Mouse (Mus musculus): ENCODE data around the gene Rad54l. TPM values are rescaled to one million over a fixed set of nuclear protein-coding genes. Genes with fewer than 3 reads are reported as not detected.

The Rad54l gene
- polyA plus RNA-seq, 1 experiment from 2014 or later: 1.5 TPM

- ATAC-seq (no peak), DNase-seq (ENCODE audit: low spot score) (no peak)
- H3K9me3 ChIP-seq (ENCODE audit: low read length): no peaks in the 10 kb centered on the region
- H3K27me3 ChIP-seq (replicated peaks; ENCODE audit: insufficient read depth, low read length): no peaks in the 10 kb centered on the region
- no peak for TF ChIP-seq EP300 (IDR thresholded peaks at IDR 0.05)
- TF ChIP-seq CTCF (IDR thresholded peaks at IDR 0.05): no peak
- no peak overlapping the region for H3K4me3 ChIP-seq (ENCODE audit: low read depth, low read length)
- H3K4me1 ChIP-seq (ENCODE audit: insufficient read depth, low read depth, low read length): peaks cover 10% of the 10 kb centered on the region; the same call in 1 of the 2 replicates
- whole genome bisulfite sequencing: 89% methylated on average over 15 of the region's 15 CpGs
- H3K36me3 ChIP-seq (ENCODE audit: insufficient read depth, low read length): peaks cover 33% of the 10 kb centered on the region
- H3K9ac ChIP-seq (replicated peaks; ENCODE audit: low read depth): no peak overlapping the region
- H3K4me2 ChIP-seq (replicated peaks; ENCODE audit: low read depth, low read length): no peak overlapping the region
- H3K27ac ChIP-seq (ENCODE audit: low read length): no peak overlapping the region
Observed at GRCm38 (mm10) chr4:116152702-116153101, 29.2 kb upstream of the Rad54l start.

- peak within 1 kb of the TSS; percentile 90 for H3K9ac ChIP-seq (replicated peaks; ENCODE audit: low read depth)
- no peaks in the 10 kb centered on the region for H3K27me3 ChIP-seq (replicated peaks; ENCODE audit: insufficient read depth, low read length)
- H3K4me2 ChIP-seq (replicated peaks; ENCODE audit: low read depth, low read length): peak within 1 kb of the TSS; percentile 71
- no peaks in the 10 kb centered on the region for H3K9me3 ChIP-seq (ENCODE audit: low read length)
- TF ChIP-seq CTCF (IDR thresholded peaks at IDR 0.05): no peak
- no peak for TF ChIP-seq EP300 (IDR thresholded peaks at IDR 0.05)
- H3K36me3 ChIP-seq (ENCODE audit: insufficient read depth, low read length): peaks cover 26% of the 10 kb centered on the region
- DNase-seq (ENCODE audit: low spot score) (no peak), ATAC-seq (no peak)
- H3K4me1 ChIP-seq (ENCODE audit: insufficient read depth, low read depth, low read length): peaks cover 10% of the 10 kb centered on the region; the same call in 1 of the 2 replicates
- peak within 1 kb of the TSS; percentile 74 for H3K4me3 ChIP-seq (ENCODE audit: low read depth, low read length)
- H3K27ac ChIP-seq (ENCODE audit: low read length): peak within 1 kb of the TSS; percentile 90
- WGBS: 67% methylated on average over 6 of the region's 6 CpGs
Observed at GRCm38 (mm10) chr4:116151238-116151637, 27.7 kb upstream of the Rad54l start, which contains the start of gene Lurap1. Gene Lurap1 (minus strand): TSS chr4:116151338.

- WGBS: 21% methylated on average over 4 of the region's 4 CpGs
- TF ChIP-seq CTCF (IDR thresholded peaks at IDR 0.05) (no peak), EP300 (IDR thresholded peaks at IDR 0.05) (no peak)
- ATAC-seq: no peak
Observed at GRCm38 (mm10) chr4:116150862-116151221, 27.4 kb upstream of the Rad54l start.

GRCm38 (mm10) chr4:116150156-116150861 lies 26.8 kb upstream of the Rad54l start:
- H3K4me1 ChIP-seq (ENCODE audit: insufficient read depth, low read depth, low read length): peaks cover 10% of the 10 kb centered on the region; the same call in 1 of the 2 replicates
- H3K9me3 ChIP-seq (ENCODE audit: low read length): no peaks in the 10 kb centered on the region
- ATAC-seq (peak; percentile 97), DNase-seq (ENCODE audit: low spot score) (peak; percentile 88)
- peaks cover 18% of the 10 kb centered on the region for H3K36me3 ChIP-seq (ENCODE audit: insufficient read depth, low read length)
- H3K4me3 ChIP-seq (ENCODE audit: low read depth, low read length): peak overlapping the region; percentile 74
- under 1% methylated on average over 52 of the region's 73 CpGs for WGBS
- H3K4me2 ChIP-seq (replicated peaks; ENCODE audit: low read depth, low read length): peak overlapping the region; percentile 71
- H3K27ac ChIP-seq (ENCODE audit: low read length): peak overlapping the region; percentile 90
- TF ChIP-seq EP300 (IDR thresholded peaks at IDR 0.05): no peak
- TF ChIP-seq CTCF (IDR thresholded peaks at IDR 0.05): no peak
- H3K9ac ChIP-seq (replicated peaks; ENCODE audit: low read depth): peak overlapping the region; percentile 90
- no peaks in the 10 kb centered on the region for H3K27me3 ChIP-seq (replicated peaks; ENCODE audit: insufficient read depth, low read length)

More at GRCm38 (mm10) chr4:116150862-116151221, 27.4 kb upstream of the Rad54l start:
- Histone ChIP-seq H3K36me3 (ENCODE audit: insufficient read depth, low read length) (peaks cover 22% of the 10 kb centered on the region), H3K4me2 (replicated peaks; ENCODE audit: low read depth, low read length) (peak overlapping the region; percentile 71), H3K4me1 (ENCODE audit: insufficient read depth, low read depth, low read length) (peaks cover 10% of the 10 kb centered on the region; the same call in 1 of the 2 replicates), H3K4me3 (ENCODE audit: low read depth, low read length) (peak overlapping the region; percentile 74), H3K27me3 (replicated peaks; ENCODE audit: insufficient read depth, low read length) (no peaks in the 10 kb centered on the region), H3K9me3 (ENCODE audit: low read length) (no peaks in the 10 kb centered on the region), H3K27ac (ENCODE audit: low read length) (peak overlapping the region; percentile 90), H3K9ac (replicated peaks; ENCODE audit: low read depth) (peak overlapping the region; percentile 90)
- no peak for DNase-seq (ENCODE audit: low spot score)

DNA sequence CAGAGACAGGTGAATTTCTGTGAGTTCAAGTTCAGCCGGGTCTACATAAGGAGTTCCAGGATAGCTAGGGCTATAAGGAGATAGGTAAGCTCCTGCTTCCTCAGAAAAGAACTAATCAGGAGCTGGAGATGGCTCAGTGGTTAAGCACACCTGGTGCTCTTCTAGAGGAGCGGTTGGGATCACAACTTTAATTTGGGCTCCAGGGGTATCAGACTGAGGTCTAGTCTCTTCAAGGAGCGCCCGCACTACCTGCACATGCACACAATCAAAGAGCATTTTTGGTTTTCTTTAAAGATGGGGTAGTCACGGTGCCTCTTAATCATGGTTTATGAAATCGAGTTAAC lies 26.3 kb upstream of the Rad54l start:
- no peak for TF ChIP-seq EP300 (IDR thresholded peaks at IDR 0.05)
- TF ChIP-seq CTCF (IDR thresholded peaks at IDR 0.05): no peak
- Histone ChIP-seq H3K36me3 (ENCODE audit: insufficient read depth, low read length) (peaks cover 14% of the 10 kb centered on the region; the same call in 1 of the 2 replicates), H3K27me3 (replicated peaks; ENCODE audit: insufficient read depth, low read length) (no peaks in the 10 kb centered on the region), H3K4me1 (ENCODE audit: insufficient read depth, low read depth, low read length) (peaks cover 10% of the 10 kb centered on the region; the same call in 1 of the 2 replicates), H3K4me3 (ENCODE audit: low read depth, low read length) (peak overlapping the region; percentile 74), H3K9me3 (ENCODE audit: low read length) (no peaks in the 10 kb centered on the region), H3K4me2 (replicated peaks; ENCODE audit: low read depth, low read length) (peak overlapping the region; percentile 71), H3K9ac (replicated peaks; ENCODE audit: low read depth) (peak overlapping the region; percentile 90), H3K27ac (ENCODE audit: low read length) (peak overlapping the region; percentile 90)
- DNase-seq (ENCODE audit: low spot score) (no peak), ATAC-seq (no peak)
- WGBS: 29% methylated on average over 6 of the region's 6 CpGs

GRCm38 (mm10) chr4:116143891-116144717 lies 20.6 kb upstream of the Rad54l start:
- Histone ChIP-seq H3K27me3 (replicated peaks; ENCODE audit: insufficient read depth, low read length) (no peaks in the 10 kb centered on the region), H3K4me1 (ENCODE audit: insufficient read depth, low read depth, low read length) (no peaks in the 10 kb centered on the region), H3K4me2 (replicated peaks; ENCODE audit: low read depth, low read length) (peak overlapping the region; percentile 97), H3K36me3 (ENCODE audit: insufficient read depth, low read length) (no peaks in the 10 kb centered on the region), H3K9me3 (ENCODE audit: low read length) (no peaks in the 10 kb centered on the region), H3K9ac (replicated peaks; ENCODE audit: low read depth) (peak overlapping the region; percentile 74), H3K27ac (ENCODE audit: low read length) (peak overlapping the region; percentile 32; the same call in 1 of the 2 replicates), H3K4me3 (ENCODE audit: low read depth, low read length) (peak overlapping the region; percentile 71)
- no peak for TF ChIP-seq EP300 (IDR thresholded peaks at IDR 0.05)
- TF ChIP-seq CTCF (IDR thresholded peaks at IDR 0.05): no peak
- ATAC-seq (peak; percentile 82), DNase-seq (ENCODE audit: low spot score) (peak; percentile 56)
- WGBS: under 1% methylated on average over 45 of the region's 47 CpGs
